Mouse (Mus musculus) thymus, adult 2 months (tissue): ENCODE data around the gene Tatdn2.

Experiments used
- CTCF ChIP-seq: fragments of 200-500 bp; IDR thresholded peaks from 2 replicates; pipeline ENCODE4 v1.5.1; 2012; ENCODE audit warnings: mild to moderate bottlenecking, control low read depth, low read length, moderate library complexity, borderline replicate concordance; ENCODE audit not compliant: control insufficient read depth, poor library complexity, insufficient read depth; ENCODE audit errors: extremely low read depth
- POLR2A ChIP-seq: fragments of 200-500 bp; IDR thresholded peaks from 2 replicates; pipeline ENCODE4 v1.6.1; 2012; ENCODE audit warnings: mild to moderate bottlenecking, low read length, control low read depth, moderate library complexity; ENCODE audit not compliant: control insufficient read depth, poor library complexity, insufficient read depth; ENCODE audit errors: extremely low read depth

DNA sequence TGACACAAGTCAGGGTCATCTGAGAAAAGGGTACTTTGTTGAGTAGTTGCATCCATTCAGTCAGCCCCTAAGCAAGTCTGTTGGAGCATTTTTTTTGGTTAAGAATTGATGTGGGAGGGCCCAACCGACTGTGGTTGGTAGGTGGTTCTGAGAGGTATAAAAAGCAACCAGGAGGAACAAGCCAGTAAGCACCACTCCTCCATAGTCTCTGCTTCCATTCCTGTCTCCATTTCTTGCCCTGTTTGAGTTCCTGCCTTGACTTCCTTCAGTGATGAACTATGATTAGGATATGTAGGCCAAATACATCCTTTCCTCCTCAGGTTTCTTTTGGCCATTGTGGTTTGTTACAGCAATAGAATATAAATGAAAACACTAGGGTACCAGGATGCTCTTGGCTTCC, 46.3 kb downstream of the Tatdn2 start:
- TF ChIP-seq CTCF (no peak), POLR2A (no peak)
